Comparison of ENCODE assay signal across 27 mouse cellular contexts in the genomic region with DNA sequence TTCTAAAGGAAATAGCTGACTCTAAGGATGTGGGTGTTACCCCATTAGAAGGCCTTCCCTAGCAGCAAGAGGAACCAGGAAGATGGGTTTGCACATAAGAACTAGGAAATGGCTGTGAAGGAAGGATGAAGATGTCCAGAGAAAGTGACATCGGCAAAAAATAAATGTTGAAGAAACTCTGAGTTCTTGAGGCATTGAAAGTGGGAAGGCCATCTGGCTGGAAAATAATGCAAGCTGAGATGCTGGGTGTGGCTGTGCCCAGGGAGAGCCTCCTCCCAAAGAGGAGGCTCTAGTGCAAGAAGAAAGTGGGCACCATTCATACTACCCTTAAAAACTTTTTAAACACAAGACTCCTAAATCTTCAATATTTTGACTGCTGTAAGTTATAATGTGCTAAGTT.
DNase-seq lines count a peak whose midpoint lies in the region; ATAC-seq lines count a peak whose summit lies in the region.
"Had no signal": no experiment of that assay in that cellular context is flagged by ENCODE, and none has a peak within 500 bp of the region (broad histone marks: within the 10 kb centered on the region; RNA-seq: fewer than 3 reads in every experiment).

No protein-coding gene starts in this region.

- no peak for ATAC-seq in midbrain, embryonic 13.5 days
- no peak for ATAC-seq in megakaryocyte-erythroid progenitor cell, adult 5-6 weeks (replicated peaks; ENCODE audit: low FRiP score, low TSS enrichment, poor library complexity, severe bottlenecking)
- ATAC-seq: activated CD4-positive, CD25-positive, alpha-beta regulatory T cell, adult 4 months; forebrain, embryonic 14.5 days; forebrain, postnatal 0 days; inflammation-experienced regulatory T-cells, adult 6 months; intestine, embryonic 16.5 days had no signal

- intact Hi-C loops in heart, postnatal 10 days (cut with DNase I): no loop called here

- no peaks in the 10 kb centered on the region for H3K9me3 ChIP-seq in midbrain, embryonic 10.5 days (replicated peaks)
- H3K9me3 ChIP-seq in midbrain, embryonic 13.5 days: no peaks in the 10 kb centered on the region
- H3K9me3 ChIP-seq: embryonic facial prominence, embryonic 12.5 days; embryonic facial prominence, embryonic 15.5 days; heart, embryonic 12.5 days; heart, embryonic 15.5 days; hindbrain, embryonic 10.5 days; hindbrain, embryonic 13.5 days had no signal

- no peaks in the 10 kb centered on the region for H3K36me3 ChIP-seq in midbrain, embryonic 10.5 days
- H3K36me3 ChIP-seq in midbrain, embryonic 13.5 days: no peaks in the 10 kb centered on the region
- H3K36me3 ChIP-seq: embryonic facial prominence, embryonic 12.5 days; embryonic facial prominence, embryonic 15.5 days; heart, embryonic 12.5 days; heart, embryonic 15.5 days; hindbrain, embryonic 10.5 days; hindbrain, embryonic 13.5 days had no signal

- H3K4me2 ChIP-seq in midbrain, embryonic 13.5 days (replicated peaks): no peak overlapping the region
- H3K4me2 ChIP-seq: embryonic facial prominence, embryonic 12.5 days; embryonic facial prominence, embryonic 15.5 days; heart, embryonic 12.5 days; heart, embryonic 15.5 days; hindbrain, embryonic 13.5 days had no signal

- peak; percentile 95 for DNase-seq in heart, adult 11 months
- no peak for DNase-seq in heart, postnatal 10 days
- no peak for DNase-seq in midbrain, embryonic 10.5 days (ENCODE audit: low spot score)
- DNase-seq in skeletal muscle tissue, adult 2 months (ENCODE audit: low read depth, low spot score): peak; percentile 11
- DNase-seq: adrenal gland, adult 8-10 months; adrenal gland, postnatal 25 days; cerebellum, adult 18-20 months; cerebellum, adult 9-10 months; cerebellum, postnatal 14 days; forebrain, postnatal 0 days; gastrocnemius, adult 2 months; gastrocnemius, postnatal 14 days; heart, postnatal 14 days had no signal

- H3K27ac ChIP-seq in midbrain, embryonic 10.5 days (replicated peaks): peak overlapping the region; percentile 74
- no peak overlapping the region for H3K27ac ChIP-seq in midbrain, embryonic 13.5 days
- H3K27ac ChIP-seq: embryonic facial prominence, embryonic 12.5 days; embryonic facial prominence, embryonic 15.5 days; heart, adult 2 months; heart, embryonic 15.5 days; hindbrain, embryonic 13.5 days; hindbrain, postnatal 0 days had no signal

- H3K9ac ChIP-seq in midbrain, embryonic 13.5 days (replicated peaks): no peak overlapping the region
- H3K9ac ChIP-seq: embryonic facial prominence, embryonic 12.5 days; embryonic facial prominence, embryonic 15.5 days; forebrain, postnatal 0 days; heart, embryonic 12.5 days; heart, embryonic 15.5 days; hindbrain, embryonic 13.5 days had no signal

- no peaks in the 10 kb centered on the region for H3K27me3 ChIP-seq in midbrain, embryonic 10.5 days (ENCODE audit: low read depth, poor library complexity, severe bottlenecking)
- no peaks in the 10 kb centered on the region for H3K27me3 ChIP-seq in midbrain, embryonic 13.5 days
- H3K27me3 ChIP-seq: embryonic facial prominence, embryonic 12.5 days; embryonic facial prominence, embryonic 15.5 days; heart, embryonic 12.5 days; heart, embryonic 15.5 days; hindbrain, embryonic 13.5 days had no signal

- H3K4me1 ChIP-seq in midbrain, embryonic 10.5 days: peaks cover 31% of the 10 kb centered on the region
- H3K4me1 ChIP-seq in midbrain, embryonic 13.5 days (replicated peaks): peaks cover 27% of the 10 kb centered on the region
- H3K4me1 ChIP-seq: embryonic facial prominence, embryonic 12.5 days; embryonic facial prominence, embryonic 15.5 days; heart, embryonic 15.5 days had no signal

- WGBS in midbrain, embryonic 10.5 days: 100% methylated on average over 1 of the region's 1 CpGs
- WGBS in midbrain, embryonic 13.5 days: 95% methylated on average over 1 of the region's 1 CpGs

- H3K4me3 ChIP-seq in midbrain, embryonic 10.5 days: no peak overlapping the region
- no peak overlapping the region for H3K4me3 ChIP-seq in midbrain, embryonic 13.5 days (replicated peaks)
- H3K4me3 ChIP-seq: embryonic facial prominence, embryonic 12.5 days; embryonic facial prominence, embryonic 15.5 days; gastrocnemius, adult 2 months; heart, adult 2 months; heart, embryonic 12.5 days; heart, embryonic 15.5 days; hindbrain, embryonic 10.5 days; hindbrain, embryonic 13.5 days had no signal

Comparison
In these comparisons a context has a peak if more than half of its experiments do, and no peak if none do; other contexts are left out.
1. DNase-seq: peak in heart, adult 11 months (single experiment) and skeletal muscle tissue, adult 2 months (single experiment); none in heart, postnatal 10 days (0 of 2) and midbrain, embryonic 10.5 days (single experiment).